Mouse (Mus musculus): ENCODE results near the gene Fkrp. TPM values are rescaled to one million over a fixed set of nuclear protein-coding genes. Genes with fewer than 3 reads are reported as not detected.
A peak's percentile ranks its signal among the peaks of the same experiment; 100 is the strongest.

Fkrp gene
- total RNA-seq (2021), result 10 to 100 TPM; 42.2 to 45.0 TPM
- long read RNA-seq, transcript Fkrp-201 (3 exons, 2,827 nt), result major isoform, 10 of 29 reads
- long read RNA-seq, partial matches to known transcripts, result 3 of 29 reads
- long read RNA-seq, other reads (novel, unspliced or antisense), result 16 of 29 reads

DNA sequence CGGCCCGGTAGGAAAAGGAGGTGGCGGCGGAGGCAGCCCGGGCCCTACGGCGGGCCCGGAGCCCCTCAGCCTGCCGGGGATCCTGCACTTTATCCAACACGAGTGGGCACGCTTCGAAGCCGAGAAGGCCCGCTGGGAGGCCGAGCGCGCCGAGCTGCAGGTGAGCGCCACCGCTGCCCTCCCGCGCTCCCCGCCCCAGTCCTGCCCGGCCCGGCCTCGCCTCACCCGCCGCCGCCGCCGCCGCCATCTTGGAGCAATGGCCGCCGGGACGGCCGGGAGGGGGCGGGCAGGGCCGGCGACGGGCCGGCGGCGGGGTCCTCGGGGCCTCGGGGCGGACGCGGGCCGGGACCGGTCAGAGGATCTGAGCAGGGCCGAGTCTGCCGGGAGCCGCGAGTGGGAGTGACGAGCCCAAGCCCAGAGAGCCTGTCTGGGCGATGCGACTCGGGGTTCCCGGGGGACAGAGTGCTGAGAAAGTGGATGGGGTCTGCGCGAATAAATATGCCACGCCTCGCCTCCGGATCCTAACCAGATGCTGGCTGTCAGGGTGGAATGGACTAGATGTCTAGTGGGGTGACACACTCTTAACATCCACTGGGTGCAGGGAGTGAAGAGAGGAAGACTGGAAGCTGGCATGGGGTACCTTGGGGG, at the start of gene Fkrp:
Gene Fkrp (minus strand): TSS at position 258 of the 648 bp plus-strand sequence.
- peak; percentile 59 to 64 for DNase-seq (ENCODE audit: low spot score in 2 of 2)

DNA sequence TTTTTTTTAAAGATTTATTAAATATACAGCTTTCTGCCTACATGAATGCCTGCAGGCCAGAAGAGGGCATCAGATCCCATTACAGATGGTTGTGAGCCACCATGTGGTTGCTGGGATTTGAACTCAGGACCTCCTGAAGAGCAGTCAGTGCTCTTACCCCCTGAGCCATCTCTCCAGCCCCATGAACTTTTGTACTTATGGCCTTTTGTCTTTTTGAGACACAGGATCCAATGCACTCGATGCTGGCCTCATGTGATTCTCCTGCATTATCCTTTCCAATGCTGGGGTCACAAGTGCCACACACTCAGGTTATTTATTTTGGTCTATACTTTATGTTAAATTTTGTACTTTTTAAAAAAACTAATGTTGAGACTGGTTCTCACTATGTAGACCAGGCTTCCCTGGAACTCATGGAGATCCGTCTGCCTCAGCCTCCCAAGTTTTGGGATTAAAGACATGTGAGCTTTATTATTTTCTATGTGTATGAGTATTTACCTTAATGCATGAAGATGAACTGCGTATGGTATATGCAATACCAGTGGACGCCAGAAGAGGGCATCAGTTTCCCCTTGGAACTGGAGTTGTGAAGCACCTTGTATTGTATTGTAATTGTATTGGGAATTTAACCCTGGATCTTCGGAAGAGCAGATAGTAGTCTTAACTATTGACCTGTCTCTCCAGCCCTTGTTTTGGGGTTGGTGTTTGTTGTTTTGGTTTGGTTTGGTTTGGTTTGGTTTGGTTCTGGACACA, 43.5 kb upstream of the Fkrp start:
- DNase-seq (ENCODE audit: low spot score in 2 of 2), result peak; percentile 56 to 71

DNA sequence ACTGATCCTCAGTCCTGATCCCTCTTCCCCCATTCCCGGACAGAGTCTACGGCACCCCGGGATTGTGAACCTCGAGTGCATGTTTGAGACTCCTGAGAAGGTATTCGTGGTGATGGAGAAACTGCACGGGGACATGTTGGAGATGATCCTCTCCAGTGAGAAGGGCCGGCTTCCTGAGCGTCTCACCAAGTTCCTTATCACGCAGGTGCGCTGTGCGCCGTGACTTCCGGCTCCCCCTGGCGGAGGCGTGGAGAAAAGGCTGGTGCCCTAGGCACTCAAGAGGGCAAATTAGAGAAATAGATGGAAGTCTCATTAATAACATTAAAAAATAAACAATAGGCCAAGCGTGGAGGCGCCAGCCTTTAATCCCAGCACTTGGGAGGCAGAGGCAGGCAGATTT, 41.8 kb upstream of the Fkrp start:
- DNase-seq (ENCODE audit: low spot score in 2 of 2), result no peak

DNA sequence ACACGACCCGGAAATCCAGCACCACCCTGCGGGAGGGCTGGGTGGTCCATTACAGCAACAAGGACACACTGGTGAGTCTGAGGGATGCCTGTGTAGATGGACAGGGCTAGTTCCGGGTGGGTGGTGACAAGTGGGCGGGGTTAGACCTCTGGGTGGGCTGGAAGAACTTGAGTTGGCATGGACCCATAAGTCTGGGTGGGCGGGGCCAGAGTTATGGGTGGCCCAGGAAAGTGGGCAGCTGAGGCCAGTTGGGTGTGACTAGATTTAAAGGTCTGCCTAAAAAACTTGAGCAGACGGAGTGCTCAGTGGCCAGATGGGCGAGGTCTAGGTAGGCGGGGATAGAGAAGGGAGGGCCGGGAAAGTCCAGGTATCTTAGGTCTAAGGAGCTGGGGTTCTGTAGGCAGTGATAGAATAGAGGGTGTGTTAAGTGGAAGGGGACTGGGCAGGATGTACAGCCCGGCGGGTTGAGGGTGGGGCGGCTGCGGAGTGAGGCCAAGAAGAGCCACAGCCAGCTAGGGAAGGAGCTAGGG, 36.8 kb upstream of the Fkrp start:
- DNase-seq (ENCODE audit: low spot score in 2 of 2), result no peak

DNA sequence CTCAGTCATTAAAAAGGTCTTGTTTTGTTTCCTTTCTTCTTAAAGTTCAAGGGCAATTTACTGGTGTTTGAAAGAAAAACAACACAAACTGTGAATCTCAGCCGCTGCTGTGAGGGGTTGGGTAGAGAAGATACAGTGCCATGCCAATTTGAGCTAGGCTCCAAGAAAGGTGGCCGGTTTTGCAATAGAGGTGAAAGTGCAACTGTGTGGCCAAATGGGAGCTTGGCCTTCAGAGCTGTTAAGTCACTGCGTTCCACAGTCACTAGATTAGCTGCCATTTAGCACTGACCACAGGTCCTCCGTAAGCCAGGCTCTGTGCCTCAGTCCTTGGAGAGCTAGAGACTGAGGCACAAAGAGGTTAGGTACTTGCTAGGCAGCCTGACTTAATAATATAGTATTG, 35.1 kb upstream of the Fkrp start:
- DNase-seq (ENCODE audit: low spot score in 2 of 2), result no peak

DNA sequence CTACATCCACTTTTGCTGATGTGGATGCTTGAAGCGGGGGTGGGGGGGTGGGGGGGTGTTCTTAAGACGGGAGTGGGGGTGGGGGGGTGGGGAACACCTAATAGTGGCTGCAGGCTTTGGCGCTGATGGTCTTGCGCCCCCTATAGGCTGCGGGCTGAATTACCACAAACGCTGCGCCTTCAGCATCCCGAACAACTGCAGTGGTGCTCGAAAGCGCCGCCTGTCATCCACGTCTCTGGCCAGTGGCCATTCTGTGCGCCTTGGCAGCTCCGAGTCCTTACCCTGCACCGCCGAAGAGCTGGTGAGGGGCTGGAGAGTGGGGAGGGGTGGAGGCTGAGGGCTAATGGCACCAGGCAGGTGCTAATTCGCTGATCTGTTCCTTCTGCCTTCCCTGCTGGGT, 32.0 kb upstream of the Fkrp start:
- DNase-seq (ENCODE audit: low spot score in 2 of 2), result peak; percentile 82 to 88

DNA sequence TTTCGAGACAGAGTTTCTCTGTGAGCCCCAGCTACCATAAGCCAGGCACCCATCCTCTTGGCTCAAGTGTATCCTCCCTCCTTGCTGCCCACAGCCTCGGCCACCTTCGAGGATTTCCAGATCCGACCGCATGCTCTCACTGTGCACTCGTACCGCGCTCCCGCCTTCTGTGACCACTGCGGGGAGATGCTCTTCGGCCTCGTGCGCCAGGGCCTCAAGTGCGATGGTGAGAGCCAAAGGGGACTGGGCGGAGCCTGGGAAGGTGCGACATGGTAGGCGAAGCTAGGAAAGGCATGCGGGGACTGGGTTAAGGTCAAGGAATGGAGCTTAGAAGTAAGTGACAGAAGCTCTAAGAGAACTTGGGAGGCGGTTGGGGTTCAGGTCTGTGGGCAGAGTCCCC, 31.0 kb upstream of the Fkrp start:
- DNase-seq (ENCODE audit: low spot score in 2 of 2), result no peak

DNA sequence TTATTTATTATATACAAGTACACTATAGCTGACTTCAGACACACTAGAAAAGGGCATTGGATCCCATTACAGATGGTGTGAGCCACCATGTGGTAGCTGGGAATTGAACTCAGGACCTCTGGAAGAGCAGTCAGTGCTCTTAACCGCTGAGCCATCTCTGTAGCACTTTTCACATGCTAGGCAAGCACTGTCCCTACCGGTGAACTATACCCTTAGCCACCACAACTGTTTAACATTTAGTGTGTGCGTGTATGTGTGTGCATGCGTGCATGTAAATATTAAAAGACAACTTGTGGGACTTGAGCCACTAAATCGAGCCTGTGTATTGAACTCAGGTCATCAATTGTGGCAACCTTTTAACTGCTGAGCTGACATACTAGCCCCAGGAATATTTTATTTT, 30.2 kb upstream of the Fkrp start:
- DNase-seq (ENCODE audit: low spot score in 2 of 2), result no peak

DNA sequence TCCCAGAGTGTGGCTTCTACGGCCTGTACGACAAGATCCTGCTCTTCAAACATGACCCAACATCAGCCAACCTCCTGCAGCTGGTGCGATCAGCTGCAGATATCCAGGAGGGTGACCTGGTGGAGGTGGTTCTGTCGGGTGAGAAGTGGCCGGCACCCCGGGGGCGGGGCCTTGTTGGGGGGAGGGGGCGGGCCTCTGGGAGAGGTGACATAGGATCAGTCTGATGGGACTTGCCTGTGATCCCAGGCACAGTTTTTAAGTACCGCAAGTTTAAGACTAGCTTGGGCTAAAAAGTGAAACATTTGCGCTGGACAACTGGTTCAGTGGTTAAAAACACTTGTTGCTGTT, 29.3 kb upstream of the Fkrp start:
- no peak for DNase-seq (ENCODE audit: low spot score in 2 of 2)

DNA sequence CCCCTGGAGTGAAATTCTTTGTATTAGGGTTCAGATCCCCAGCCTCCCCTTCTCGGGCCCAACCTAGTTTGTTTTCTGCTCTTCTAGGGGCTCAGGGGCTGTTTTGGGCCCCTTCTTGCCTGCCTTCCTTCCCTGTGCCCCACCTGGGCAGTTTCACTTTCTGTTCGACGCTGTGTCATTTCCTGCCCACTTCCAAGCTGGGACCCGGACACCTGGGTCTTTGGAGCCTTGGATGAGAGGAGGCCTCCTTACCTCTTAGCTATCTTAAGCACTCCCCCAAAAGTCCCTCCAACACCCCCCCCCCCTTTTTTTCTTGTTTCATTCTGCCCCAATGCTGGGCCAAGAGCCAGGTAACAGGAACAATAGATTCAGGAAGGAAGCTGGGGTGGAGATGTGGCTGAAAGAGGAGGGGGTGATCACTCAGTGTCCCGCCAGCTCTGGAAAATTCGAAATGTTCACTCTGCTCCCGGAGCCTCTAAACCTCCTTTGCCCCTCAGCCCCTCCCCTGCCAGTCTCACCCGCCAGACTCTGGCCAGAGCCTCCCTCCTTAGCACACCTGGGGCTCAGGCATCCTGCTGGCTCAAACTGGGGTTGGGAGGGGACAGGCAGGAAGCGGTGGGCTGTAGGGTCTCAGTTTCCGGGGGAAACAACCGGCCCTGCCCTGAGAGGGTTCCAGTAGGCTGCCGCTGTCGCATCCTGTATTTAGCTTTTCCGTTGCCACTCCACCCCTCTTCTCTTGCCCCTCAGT, 28.7 kb upstream of the Fkrp start:
- DNase-seq (ENCODE audit: low spot score in 2 of 2), result peak in 1 of 2 experiments; percentile 22

DNA sequence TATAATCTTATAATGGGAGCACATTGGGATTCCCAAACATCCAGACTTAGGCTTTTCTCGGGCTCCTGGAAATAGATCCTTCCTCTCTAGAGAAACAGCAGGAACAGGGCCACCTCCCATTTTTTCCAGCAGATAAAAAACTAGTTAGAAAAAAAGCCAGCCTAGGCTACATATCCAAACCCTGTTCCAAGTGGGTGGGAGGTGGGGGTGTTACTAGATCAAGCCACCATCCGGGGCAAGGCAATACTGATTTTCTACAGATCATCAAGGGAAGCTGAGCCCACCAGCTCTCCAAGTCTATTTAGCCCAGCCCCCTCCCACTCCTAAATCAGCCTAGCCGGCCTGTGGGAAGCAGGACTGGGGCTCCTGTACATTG, 28.2 kb upstream of the Fkrp start:
- peak in 1 of 2 experiments; percentile 11 for DNase-seq (ENCODE audit: low spot score in 2 of 2)

DNA sequence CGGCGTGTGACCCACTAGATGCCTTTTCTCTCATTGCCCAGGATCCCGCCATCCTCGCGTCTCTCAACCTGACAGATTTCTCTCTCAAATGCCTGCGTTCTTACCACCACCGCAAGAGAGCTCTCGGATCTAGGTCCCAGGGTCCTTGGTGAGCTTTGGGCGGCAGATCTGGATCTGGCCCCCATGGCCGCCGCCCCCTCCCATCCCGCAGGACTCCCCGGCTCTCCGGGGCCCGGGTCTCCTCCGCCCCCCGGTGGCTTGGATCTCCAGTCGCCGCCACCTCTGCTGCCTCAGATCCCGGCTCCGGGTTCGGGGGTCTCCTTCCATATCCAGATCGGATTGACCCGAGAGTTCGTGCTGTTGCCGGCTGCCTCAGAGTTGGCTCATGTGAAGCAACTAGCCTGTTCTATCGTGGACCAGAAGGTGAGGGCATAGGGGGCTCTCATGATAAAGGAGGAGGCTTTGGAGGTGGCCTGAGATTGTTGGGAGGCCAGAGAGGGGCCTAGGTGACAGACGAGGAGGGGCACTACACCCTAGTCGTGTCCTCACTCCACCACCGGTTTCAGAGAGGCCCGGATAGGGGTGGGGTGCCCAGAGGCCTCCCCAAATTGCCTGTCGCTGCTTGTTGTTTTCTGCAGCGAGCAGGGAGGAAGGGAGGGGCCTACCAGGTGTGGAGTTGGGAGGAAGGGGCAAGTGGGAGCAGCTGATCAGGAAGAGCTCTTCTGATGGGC, 27.1 kb upstream of the Fkrp start:
- peak in 1 of 2 experiments; percentile 22 for DNase-seq (ENCODE audit: low spot score in 2 of 2)

DNA sequence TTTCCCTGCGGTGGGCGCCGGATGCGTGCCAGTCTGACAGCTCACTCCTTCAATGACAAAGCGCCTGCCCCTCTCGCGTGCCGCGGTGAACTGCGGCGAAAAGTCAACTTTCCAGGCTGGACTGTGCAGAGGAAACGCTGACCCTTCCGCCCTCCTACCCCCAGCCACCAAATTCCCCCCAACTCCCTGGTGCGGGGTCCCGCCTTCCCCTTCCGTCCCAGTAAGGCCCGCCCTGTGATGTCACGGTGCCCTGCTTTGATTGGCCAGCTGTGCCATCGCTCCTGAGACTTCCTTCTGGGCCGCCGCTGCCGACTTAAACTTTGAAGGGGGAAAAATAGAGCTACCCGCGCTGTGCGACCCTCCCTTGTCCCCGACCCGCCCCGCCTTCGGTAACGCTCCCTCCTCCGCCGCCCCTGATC, 26.1 kb upstream of the Fkrp start, which contains the start of gene Prkd2:
Gene Prkd2 (plus strand): TSS at position 258 of the 419 bp plus-strand sequence.
- DNase-seq (ENCODE audit: low spot score in 2 of 2), result peak; percentile 91

DNA sequence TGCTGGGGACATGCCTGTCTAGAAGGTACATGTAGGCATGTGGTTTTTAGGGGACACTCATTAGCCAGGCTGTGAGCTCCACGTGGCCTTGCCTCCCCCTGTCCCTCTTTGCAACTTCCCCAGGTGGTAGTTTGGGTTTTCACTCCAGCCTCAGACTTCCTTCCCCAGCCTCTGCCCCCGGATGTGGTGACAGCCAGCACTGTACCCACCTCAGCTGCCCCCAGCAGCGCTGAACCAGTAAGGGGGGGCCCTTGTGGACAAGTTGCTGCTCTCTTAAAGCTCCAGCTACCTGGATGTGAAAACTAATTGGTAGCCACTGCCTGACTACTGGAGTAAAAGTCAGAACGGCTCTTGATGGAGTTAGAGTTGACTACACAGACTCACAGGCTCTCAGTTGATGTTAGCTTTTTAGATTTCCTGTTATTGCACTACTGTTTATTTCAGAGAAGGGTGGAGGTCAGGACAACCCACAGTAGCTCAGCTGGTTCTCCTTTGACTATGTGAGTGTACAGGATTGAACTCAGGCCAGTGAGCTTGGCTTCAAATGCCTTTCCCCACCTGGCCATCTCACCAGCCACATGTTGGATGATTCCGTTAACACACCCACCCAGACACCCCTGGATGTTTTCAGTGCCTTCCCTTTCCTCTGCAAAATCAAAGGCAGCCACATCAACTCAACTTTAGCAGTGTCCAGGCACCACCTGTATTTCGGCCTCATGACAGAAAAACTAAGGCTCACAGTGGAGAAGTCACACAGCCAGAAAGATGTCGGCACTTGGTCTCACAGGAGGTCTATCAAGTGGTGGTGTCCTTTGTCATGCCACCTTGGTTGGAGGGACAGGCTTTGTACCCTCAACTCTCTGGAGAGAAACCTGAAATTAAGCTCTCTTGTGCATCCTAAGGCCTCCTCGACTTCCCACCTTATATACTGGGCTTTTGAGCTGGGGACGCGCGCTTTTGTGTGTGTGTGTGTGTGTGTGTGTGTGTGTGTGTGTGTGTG, 25.3 kb upstream of the Fkrp start:
- no peak for DNase-seq (ENCODE audit: low spot score in 2 of 2)

DNA sequence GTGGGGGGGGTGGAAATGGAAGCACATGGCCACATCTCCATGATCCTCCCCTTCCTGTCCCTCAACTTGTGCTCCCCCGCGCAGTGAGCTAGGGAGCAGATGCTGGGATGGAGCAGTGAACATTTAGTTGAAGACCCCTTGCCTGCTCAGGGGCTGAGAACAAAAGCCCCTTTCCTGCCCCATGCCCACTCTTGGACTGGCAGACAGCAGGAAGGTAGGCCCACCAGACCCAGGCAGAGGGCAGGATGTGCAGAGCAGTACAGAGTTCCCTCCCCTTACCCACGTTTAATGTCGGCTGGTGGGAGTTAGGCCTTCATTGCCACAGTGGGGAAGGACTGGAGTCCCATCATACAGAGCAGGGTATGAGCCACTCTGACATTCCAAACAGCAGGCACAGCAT, 24.5 kb upstream of the Fkrp start:
- DNase-seq (ENCODE audit: low spot score in 2 of 2), result no peak

DNA sequence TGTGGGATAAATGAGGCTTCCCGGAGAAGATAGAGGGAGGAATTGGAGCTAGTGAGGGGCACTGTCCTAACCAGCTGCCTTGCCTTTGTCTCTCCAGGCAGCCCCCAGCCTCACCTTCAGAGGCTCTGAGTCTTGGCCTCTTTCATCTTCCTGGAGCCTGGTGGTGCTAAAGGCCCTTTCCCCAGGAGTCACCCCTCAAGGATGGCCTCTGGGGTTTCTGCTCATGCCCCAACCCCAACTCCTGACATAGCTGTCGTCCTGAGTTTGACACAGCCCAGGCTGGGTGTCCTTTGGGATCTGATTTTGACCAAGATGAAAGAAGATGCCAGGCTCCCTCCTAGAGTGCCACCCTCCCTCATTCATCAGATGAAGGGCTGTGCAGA, 23.6 kb upstream of the Fkrp start:
- no peak for DNase-seq (ENCODE audit: low spot score in 2 of 2)

DNA sequence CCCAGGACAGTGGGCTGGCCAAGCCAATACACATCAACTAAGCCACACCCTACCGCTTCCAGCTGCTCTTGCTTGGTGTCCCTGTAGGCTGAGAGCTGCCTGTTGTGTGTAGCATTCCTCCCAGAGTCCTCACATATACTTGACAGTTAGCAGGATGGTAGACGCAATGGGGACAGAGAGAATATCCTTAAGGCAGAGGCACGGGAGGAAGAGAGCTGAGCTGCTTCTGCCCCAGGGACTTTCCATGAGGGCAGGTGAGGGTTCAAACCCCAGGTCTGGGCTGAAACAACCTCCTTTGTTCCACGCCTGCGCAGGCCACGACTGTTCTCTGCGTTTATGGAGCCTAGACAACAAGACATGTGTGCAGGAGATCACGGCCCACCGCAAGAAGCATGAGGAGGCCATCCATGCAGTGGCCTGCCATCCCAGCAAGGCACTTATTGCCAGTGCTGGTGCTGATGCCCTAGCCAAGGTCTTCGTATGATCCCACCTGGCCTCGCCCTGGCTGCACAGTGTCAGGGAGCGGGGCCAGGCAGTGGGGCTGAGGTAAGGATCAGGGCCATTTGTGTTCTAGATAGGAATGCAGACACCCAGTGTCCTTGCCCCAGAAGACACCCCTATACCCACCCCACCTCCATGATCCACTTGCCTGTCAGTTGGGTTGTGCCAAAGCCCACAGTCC, 23.0 kb upstream of the Fkrp start:
- DNase-seq (ENCODE audit: low spot score in 2 of 2), result no peak

DNA sequence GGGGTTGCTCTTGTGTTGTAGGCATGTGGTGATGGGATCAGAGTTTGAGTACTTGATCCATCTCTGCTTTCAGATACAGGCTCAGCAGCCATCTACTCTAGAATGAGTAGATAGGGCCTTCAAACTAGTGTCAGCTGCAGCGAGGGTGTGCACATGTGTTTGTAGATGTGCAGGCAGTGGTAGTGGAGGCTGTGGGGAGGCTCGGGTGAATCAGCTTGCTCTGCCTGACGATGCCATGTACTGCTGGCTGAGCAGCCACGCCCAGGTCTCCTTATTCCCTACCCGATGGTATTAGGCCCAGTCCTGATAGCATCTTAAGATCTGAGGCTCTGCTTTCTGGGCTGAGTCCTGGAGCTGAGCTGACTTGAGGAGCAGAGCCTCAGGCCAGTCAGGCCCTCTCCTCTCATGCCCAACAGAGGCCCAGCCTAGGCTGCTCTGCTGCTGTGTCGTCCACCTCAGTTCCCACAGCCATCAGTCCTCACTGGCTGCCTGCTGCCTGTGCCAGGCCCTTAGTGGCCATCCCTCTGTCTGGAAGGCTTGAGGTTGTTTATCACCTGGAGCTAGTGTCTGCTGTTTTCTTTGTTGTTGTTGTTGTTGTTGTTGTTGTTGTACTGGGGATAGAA, 22.4 kb upstream of the Fkrp start:
- DNase-seq (ENCODE audit: low spot score in 2 of 2), result no peak
